Mouse (Mus musculus): ENCODE measurements around the gene Olfr594.

- TF ChIP-seq CTCF (IDR thresholded peaks at IDR 0.05; ENCODE audit: borderline replicate concordance, control insufficient read depth, extremely low read depth, insufficient read depth, low read length, poor library complexity) (no peak), POLR2A (IDR thresholded peaks at IDR 0.05; ENCODE audit: control insufficient read depth, extremely low read depth, insufficient read depth, low read length, poor library complexity) (no peak)
These were observed 47.1 kb upstream of the Olfr594 start for GRCm38 (mm10) chr7:103169697-103170096.

Measured in thymus, adult 2 months (tissue).